Mouse (Mus musculus): ENCODE data around the gene Cmtr1. TPM values are rescaled to one million over a fixed set of nuclear protein-coding genes. Genes with fewer than 3 reads are reported as not detected.
"Not testable (repeated sequence)": the region's sequence is repeated elsewhere in the genome, so short reads cannot be mapped to it uniquely, and the experiment has no call there.

The Cmtr1 gene
- polyA plus RNA-seq, 1 experiment from 2014 or later = 48.7 TPM

DNA sequence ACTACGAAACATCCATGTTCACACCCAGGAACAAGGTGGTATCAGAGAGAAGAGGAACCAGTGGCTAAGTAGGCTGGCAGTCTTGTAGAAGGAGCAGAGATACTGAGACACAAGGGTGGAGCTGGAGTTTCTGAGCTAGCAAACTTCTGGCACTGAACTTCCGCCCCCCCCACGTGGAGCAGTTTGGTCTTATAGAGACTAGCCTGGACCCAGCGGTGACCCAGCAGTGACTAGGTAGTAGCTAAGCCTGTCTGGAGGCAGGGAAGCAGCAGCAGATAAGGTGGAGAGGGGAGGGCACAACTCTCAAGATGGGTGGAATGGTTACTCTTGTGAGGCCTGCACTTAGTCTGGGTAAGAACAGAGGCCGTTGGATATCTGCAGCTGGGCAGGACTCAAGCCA, 48.4 kb downstream of the Cmtr1 start:
- Histone ChIP-seq H3K27ac (replicated peaks) (no peak overlapping the region), H3K9me3 (ENCODE audit: control insufficient read depth, low read length) (no peaks in the 10 kb centered on the region), H3K4me2 (replicated peaks; ENCODE audit: low read depth) (no peak overlapping the region), H3K36me3 (ENCODE audit: control insufficient read depth, insufficient read depth, low read length) (no peaks in the 10 kb centered on the region), H3K4me3 (ENCODE audit: low read depth, low read length) (no peak overlapping the region), H3K4me1 (replicated peaks; ENCODE audit: control insufficient read depth, insufficient read depth) (peaks cover 10% of the 10 kb centered on the region), H3K27me3 (ENCODE audit: control insufficient read depth, insufficient read depth, low read length) (no peaks in the 10 kb centered on the region), H3K9ac (ENCODE audit: low read length) (no peak overlapping the region)
- DNase-seq (ENCODE audit: low spot score) (no peak), ATAC-seq (ENCODE audit: low FRiP score, low TSS enrichment) (no peak)
- 78% methylated on average over 5 of the region's 5 CpGs for whole genome bisulfite sequencing
- TF ChIP-seq CTCF (IDR thresholded peaks at IDR 0.05; ENCODE audit: low read depth) (no peak), EP300 (optimal IDR thresholded peaks at IDR 0.05) (no peak)

DNA sequence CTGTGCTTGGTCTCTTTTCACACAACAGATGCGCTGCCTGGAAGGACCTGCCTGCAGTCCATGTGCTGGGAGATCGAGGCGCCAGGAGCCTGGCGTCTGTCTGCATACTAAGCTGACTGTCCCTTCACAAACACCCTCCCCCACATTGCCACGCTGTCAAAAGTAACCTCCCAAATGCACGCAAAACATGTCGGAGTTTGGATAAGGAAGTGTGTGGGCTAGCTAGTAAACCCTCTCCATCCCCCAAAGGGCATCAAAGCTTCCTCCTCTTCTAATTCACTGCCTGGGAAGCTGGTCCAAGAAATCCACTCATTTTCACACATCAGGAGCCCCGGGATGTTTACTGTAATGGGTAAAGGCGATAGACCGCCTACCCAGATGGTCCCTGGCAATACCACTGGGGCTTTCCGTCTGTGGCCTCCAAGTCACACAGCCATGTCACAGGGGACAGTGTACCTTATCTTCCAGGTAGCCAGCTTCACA, 50.2 kb downstream of the Cmtr1 start:
- TF ChIP-seq CTCF (IDR thresholded peaks at IDR 0.05; ENCODE audit: low read depth) = no peak
- TF ChIP-seq EP300 (optimal IDR thresholded peaks at IDR 0.05) = no peak
- no peaks in the 10 kb centered on the region for H3K27me3 ChIP-seq (ENCODE audit: control insufficient read depth, insufficient read depth, low read length)
- no peak overlapping the region for H3K27ac ChIP-seq (replicated peaks)
- H3K4me1 ChIP-seq (replicated peaks; ENCODE audit: control insufficient read depth, insufficient read depth) = peaks cover 10% of the 10 kb centered on the region
- ATAC-seq (ENCODE audit: low FRiP score, low TSS enrichment) (no peak), DNase-seq (ENCODE audit: low spot score) (no peak)
- no peaks in the 10 kb centered on the region for H3K36me3 ChIP-seq (ENCODE audit: control insufficient read depth, insufficient read depth, low read length)
- H3K9me3 ChIP-seq (ENCODE audit: control insufficient read depth, low read length) = no peaks in the 10 kb centered on the region
- H3K4me3 ChIP-seq (ENCODE audit: low read depth, low read length) = no peak overlapping the region
- no peak overlapping the region for H3K4me2 ChIP-seq (replicated peaks; ENCODE audit: low read depth)
- 62% methylated on average over 11 of the region's 11 CpGs for WGBS
- no peak overlapping the region for H3K9ac ChIP-seq (ENCODE audit: low read length)

DNA sequence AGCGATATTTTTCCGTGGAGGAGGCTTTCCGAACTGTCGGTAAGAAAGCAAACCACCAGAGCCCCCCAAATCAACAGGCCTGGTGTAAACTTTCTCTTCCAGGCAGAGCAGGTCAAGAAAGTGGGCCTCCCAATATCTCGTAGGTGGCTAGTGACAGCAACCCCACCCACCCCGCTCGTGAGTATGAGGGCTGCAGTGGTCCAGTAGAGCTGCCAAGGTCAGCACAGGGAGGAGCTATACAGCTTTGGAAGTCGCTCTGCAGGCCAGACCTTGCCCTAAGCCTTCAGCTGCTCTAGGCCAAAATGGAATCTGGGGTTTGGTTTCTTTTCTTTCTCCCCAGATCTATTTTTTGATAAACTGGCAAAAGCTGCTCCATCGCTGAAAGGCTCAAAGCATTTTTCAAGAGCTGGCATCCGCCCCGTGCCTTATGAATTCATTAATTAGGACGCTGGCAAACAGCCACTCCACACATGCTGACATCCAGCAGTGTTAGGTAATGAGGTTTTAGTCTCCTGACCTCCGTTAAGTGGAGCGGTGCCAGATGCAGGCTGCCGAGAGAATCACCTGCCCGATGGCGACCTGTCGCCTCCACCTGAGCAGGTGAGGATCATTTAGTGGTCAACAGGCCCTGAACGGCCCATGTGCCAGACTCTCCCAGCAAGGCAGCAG, 50.8 kb downstream of the Cmtr1 start:
- DNase-seq (ENCODE audit: low spot score) (no peak), ATAC-seq (ENCODE audit: low FRiP score, low TSS enrichment) (no peak)
- WGBS = 49% methylated on average over 19 of the region's 19 CpGs
- H3K27ac ChIP-seq (replicated peaks) = no peak overlapping the region
- H3K4me2 ChIP-seq (replicated peaks; ENCODE audit: low read depth) = no peak overlapping the region
- H3K9ac ChIP-seq (ENCODE audit: low read length) = no peak overlapping the region
- no peaks in the 10 kb centered on the region for H3K27me3 ChIP-seq (ENCODE audit: control insufficient read depth, insufficient read depth, low read length)
- TF ChIP-seq CTCF (IDR thresholded peaks at IDR 0.05; ENCODE audit: low read depth) (no peak), EP300 (optimal IDR thresholded peaks at IDR 0.05) (no peak)
- no peaks in the 10 kb centered on the region for H3K36me3 ChIP-seq (ENCODE audit: control insufficient read depth, insufficient read depth, low read length)
- no peaks in the 10 kb centered on the region for H3K9me3 ChIP-seq (ENCODE audit: control insufficient read depth, low read length)
- H3K4me3 ChIP-seq (ENCODE audit: low read depth, low read length) = no peak overlapping the region
- peaks cover 10% of the 10 kb centered on the region for H3K4me1 ChIP-seq (replicated peaks; ENCODE audit: control insufficient read depth, insufficient read depth)

DNA sequence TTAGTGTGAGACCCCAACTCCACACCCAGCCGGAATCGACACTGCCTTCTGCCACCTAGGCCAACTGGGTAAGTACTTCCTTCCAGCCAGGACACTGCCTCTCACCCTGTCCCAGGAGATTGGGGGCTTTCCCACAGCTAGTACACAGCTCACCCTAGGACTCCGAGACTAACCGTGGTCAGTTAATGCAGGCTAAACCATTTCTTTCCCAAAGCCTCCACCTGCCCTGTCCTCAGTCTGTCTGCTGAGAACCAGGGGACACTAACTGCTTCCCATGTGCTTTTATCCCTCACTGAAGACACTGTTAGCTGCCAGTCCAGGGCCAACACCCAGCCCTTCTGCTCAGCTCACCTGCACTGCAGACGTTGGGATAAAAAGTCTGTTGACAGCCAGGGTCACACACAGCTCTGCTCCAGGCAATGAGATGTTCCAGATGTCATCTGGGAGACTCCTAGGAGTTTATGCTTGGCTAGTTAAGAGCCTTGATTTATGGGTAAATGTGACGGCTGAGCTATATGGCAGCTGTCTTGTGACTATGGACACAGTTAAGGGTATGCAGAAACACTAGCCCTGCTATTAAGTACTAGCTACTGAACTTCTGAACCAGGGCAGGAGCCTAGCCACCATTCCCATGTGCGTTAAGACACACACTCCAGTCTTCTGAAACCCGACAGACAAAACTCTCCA, 51.5 kb downstream of the Cmtr1 start:
- Histone ChIP-seq H3K9ac (ENCODE audit: low read length) (no peak overlapping the region), H3K4me2 (replicated peaks; ENCODE audit: low read depth) (no peak overlapping the region), H3K27ac (replicated peaks) (no peak overlapping the region), H3K9me3 (ENCODE audit: control insufficient read depth, low read length) (no peaks in the 10 kb centered on the region), H3K4me1 (replicated peaks; ENCODE audit: control insufficient read depth, insufficient read depth) (peaks cover 10% of the 10 kb centered on the region), H3K36me3 (ENCODE audit: control insufficient read depth, insufficient read depth, low read length) (no peaks in the 10 kb centered on the region), H3K27me3 (ENCODE audit: control insufficient read depth, insufficient read depth, low read length) (no peaks in the 10 kb centered on the region), H3K4me3 (ENCODE audit: low read depth, low read length) (no peak overlapping the region)
- WGBS = 48% methylated on average over 8 of the region's 8 CpGs
- TF ChIP-seq EP300 (optimal IDR thresholded peaks at IDR 0.05) = no peak
- TF ChIP-seq CTCF (IDR thresholded peaks at IDR 0.05; ENCODE audit: low read depth) = no peak
- DNase-seq (ENCODE audit: low spot score) = no peak
- no peak for ATAC-seq (ENCODE audit: low FRiP score, low TSS enrichment)

DNA sequence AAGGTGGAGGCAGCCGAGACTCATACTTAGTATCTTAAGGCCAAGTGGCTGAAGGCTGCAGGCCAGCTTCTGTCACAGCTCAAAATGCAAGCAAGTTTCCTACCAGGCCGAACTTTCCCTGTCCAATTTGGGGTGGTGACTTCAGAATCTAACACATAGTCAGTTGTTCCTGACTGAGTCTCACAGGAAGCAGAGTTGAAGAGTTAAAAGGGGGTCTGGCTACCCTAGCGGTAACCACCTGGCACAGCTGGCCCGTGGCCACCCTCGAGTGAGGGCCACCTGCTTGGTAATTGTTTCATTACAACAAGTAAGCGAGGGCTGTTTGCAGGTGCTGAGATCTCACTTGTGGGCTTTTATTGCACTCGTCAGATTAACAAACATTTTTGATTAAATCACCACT, 52.2 kb downstream of the Cmtr1 start:
- no peak for TF ChIP-seq EP300 (optimal IDR thresholded peaks at IDR 0.05)
- no peak for TF ChIP-seq CTCF (IDR thresholded peaks at IDR 0.05; ENCODE audit: low read depth)
- no peak for ATAC-seq (ENCODE audit: low FRiP score, low TSS enrichment)
- no peak overlapping the region for H3K4me2 ChIP-seq (replicated peaks; ENCODE audit: low read depth)
- DNase-seq (ENCODE audit: low spot score) = no peak
- peaks cover 12% of the 10 kb centered on the region for H3K4me1 ChIP-seq (replicated peaks; ENCODE audit: control insufficient read depth, insufficient read depth)
- WGBS = 71% methylated on average over 7 of the region's 7 CpGs
- no peak overlapping the region for H3K9ac ChIP-seq (ENCODE audit: low read length)
- no peak overlapping the region for H3K4me3 ChIP-seq (ENCODE audit: low read depth, low read length)
- no peaks in the 10 kb centered on the region for H3K9me3 ChIP-seq (ENCODE audit: control insufficient read depth, low read length)
- H3K36me3 ChIP-seq (ENCODE audit: control insufficient read depth, insufficient read depth, low read length) = no peaks in the 10 kb centered on the region
- no peaks in the 10 kb centered on the region for H3K27me3 ChIP-seq (ENCODE audit: control insufficient read depth, insufficient read depth, low read length)
- no peak overlapping the region for H3K27ac ChIP-seq (replicated peaks)

DNA sequence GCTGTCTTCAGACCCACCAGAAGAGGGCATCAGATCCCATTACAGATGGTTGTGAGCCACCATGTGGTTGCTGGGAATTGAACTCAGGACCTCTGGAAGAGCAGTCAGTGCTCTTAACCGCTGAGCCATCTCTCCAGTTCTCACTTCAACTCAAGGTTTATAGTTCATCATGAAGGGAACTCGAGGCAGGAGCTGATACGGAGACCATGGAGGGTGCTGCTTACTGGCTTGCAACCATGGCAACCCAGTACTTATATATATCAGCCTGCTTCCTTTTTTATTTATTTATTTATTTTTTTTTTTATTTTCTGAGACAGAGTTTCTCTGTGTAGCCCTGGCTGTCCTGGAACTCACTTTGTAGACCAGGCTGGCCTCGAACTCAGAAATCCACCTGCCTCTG, 53.3 kb downstream of the Cmtr1 start:
- H3K4me1 ChIP-seq (replicated peaks; ENCODE audit: control insufficient read depth, insufficient read depth) = peaks cover 12% of the 10 kb centered on the region
- not testable (repeated sequence) for H3K4me3 ChIP-seq (ENCODE audit: low read depth, low read length); H3K4me2 ChIP-seq (replicated peaks; ENCODE audit: low read depth); ATAC-seq (ENCODE audit: low FRiP score, low TSS enrichment); H3K36me3 ChIP-seq (ENCODE audit: control insufficient read depth, insufficient read depth, low read length); H3K27me3 ChIP-seq (ENCODE audit: control insufficient read depth, insufficient read depth, low read length); H3K9me3 ChIP-seq (ENCODE audit: control insufficient read depth, low read length); H3K27ac ChIP-seq (replicated peaks); DNase-seq (ENCODE audit: low spot score); H3K9ac ChIP-seq (ENCODE audit: low read length)
- WGBS = 95% methylated on average over 4 of the region's 4 CpGs

Data from stomach, postnatal 0 days (tissue).